Mouse (Mus musculus) embryo, embryonic 11 days (tissue): Measurements from ENCODE around the gene Rgs13.

Experiments
- DNase-seq: peaks from one replicate; pipeline ENCODE4 v3.0.0-alpha.2; 2015

The Rgs13 gene

DNA sequence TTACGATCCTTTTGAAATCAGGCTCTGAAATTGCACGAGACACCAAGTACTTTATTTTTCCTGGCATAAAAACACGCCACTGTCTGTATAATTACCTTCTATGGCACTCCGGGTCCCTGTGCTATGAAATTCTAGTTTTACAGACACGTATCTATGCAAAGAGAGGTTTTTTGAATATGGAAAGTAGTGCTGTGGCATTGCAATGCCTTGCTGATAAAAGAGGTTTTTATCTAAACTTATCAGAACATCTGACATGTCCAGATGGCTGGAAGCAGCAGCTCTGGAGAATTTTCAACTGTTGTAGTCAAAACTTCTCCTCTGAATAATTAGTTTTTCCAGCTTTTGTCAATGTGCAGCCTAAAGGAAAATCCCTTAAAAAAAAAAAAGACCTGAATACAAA is at the start of gene Rgs13:
Rgs13 (minus strand) TSS at position 207 of the 400 bp plus-strand sequence.
- DNase-seq, result peak; percentile 11

DNA sequence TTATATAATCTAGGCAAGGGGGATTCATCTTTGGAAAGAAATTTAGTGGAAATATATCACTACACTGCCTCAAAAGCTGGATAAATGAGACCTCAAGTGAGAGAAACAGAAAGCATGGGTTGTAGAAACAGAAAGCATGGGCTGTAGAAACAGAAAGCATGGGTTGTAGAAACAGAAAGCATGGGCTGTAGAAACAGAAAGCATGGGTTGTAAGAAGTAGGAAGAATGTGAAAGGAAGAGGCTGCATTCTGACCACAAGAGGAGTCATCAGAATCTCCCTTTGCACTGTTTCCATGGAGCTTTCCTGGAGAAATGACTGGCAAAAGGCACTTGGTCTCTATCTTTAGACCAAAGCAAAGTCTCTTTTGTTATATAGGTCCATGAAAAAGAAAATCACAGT is 38.1 kb upstream of the Rgs13 start:
- DNase-seq, result no peak

DNA sequence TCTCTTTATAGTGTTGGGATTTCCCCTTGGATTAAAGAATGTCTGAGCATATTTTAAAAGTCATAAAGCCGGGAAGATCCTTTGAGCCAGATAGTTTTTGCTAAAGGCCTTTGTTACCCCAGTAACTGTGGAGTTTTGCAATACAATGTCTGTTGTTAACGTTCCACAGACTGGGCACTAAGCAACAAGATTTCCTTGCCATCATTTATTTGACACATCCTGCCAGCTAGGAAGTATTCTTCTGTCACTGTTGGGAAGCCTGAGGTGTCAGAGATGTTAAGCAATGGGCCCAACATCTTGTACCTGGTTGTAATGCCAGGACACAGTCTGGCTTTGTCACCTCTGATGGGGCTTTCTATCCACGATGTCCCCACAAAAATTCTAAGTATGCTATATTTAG is 33.7 kb upstream of the Rgs13 start:
- no peak for DNase-seq

DNA sequence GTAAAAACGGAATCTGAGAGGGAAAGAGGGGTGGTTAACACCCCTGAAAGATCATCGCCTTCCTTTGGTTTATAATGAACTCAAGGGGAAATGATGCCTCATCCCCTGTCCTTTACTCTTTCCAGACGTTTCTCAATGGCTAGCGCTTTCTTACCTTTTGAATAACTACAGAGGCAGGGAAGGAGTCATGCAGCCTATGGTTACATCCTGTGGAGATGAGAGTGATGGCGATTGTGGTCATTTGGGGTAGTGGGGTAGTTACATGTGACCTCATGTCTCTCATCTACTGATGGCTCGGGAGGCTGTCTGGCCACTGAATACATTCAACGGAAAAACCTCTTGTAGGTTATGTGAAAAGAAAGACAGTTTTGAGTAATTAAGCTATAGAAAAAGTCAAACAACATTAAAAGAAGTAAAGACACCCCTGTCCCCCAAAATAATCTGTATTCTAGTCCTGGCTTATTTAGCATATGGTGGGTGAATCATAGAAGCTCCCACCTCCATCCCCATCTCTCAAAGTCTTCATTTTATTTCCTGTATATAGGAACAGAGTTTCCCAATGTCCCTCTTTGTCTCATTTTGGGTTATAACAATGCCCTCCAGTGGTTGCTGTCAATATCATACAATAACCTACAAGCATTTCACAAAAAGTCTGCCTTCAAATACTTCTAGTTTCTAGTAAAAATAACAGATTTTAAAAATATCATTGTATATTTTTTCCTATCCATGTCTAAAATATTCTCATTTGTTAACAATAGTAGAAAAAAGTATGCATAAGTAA is 29.3 kb upstream of the Rgs13 start:
- no peak for DNase-seq

DNA sequence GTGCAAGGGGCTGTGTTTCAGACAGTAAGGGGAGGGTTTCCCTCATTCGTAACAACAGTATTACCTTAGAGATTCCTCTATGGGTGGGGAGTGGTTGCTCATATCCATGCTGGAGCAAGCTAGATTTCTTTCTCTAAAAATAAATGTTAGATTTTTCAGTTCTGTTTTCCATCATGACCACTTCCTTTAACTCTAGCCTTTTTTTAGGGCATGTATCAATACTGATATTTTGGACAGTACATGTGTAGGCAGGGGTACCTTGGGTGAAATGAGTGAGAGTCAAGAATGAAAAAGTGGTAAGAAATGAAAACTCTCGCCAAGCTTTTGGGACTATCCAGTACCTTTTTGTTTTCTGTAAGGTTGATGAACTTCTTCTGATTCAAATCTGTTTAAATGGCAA is 27.6 kb upstream of the Rgs13 start:
- no peak for DNase-seq

DNA sequence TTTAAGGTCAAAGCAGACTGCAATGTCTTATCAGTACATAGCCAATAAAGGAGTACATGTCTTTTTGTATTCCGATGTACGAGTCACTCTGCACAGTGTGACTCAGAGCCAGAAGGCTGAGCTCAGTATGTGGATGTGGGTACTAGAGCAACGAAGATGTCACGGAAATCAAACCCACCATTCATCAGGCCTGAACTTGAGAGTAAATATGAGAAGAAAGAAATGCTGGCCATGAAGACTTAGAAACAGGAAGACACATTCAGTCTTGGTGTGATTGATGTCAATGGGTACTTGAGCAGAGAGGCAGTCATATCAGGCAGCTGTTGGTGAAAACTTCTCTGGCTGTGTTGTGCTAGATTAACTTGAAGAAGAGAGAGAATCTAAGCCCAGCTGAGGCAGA is 25.8 kb upstream of the Rgs13 start:
- no peak for DNase-seq

DNA sequence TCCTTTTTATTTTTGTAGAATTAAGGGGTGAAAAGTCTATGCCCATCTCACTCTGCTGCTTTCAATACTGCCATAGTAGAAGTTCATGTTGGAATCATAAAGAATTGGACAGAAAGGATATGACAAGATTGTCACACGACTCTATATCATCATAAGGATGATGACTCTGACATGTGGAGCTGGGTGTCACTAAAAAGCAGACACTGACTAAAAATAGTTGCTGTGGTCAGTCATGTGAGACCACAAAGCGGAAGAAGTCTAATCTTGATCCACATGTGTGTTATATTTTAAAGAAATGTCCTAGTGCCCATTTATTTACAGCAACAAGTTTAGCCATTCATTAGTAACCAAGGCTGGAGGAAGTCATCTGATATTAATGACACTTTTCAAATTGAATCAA is 23.3 kb upstream of the Rgs13 start:
- DNase-seq, result no peak

DNA sequence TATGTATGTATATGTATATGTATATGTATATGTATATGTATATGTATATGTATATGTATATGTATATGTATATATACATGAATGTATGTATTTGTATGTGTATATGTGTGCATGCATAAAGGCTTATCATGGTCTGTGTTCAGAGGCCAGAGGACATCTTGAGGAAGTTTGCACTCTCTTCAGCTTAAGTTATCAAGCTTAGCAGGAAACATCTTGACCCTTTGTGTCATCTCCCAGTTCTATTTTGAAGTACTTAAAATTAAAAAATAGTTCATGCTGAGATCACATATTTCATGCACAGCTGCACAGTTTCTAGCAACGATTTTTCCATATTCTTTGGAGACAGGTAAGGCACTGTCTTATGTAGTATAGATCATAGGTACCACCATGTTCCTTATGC is 22.4 kb upstream of the Rgs13 start:
- no peak for DNase-seq

DNA sequence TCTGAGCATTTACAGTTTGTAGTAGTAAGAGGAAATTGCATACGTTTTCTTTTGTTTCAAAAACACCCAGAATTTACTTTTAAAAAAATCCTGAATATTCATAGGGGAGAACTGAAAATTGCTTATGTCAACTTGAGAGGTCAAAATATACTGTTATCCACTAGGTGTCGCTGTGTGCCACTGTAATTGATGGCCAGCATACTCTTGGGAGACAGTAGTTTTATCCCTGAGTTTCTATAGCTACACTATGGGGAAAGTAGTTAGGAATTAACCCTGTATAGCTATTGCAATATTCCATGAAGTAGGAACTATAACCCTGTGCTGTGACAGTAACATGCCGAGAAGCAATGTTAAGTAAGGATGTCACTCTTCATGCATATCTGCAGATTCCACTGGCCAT is 20.5 kb upstream of the Rgs13 start:
- peak; percentile 71 for DNase-seq

DNA sequence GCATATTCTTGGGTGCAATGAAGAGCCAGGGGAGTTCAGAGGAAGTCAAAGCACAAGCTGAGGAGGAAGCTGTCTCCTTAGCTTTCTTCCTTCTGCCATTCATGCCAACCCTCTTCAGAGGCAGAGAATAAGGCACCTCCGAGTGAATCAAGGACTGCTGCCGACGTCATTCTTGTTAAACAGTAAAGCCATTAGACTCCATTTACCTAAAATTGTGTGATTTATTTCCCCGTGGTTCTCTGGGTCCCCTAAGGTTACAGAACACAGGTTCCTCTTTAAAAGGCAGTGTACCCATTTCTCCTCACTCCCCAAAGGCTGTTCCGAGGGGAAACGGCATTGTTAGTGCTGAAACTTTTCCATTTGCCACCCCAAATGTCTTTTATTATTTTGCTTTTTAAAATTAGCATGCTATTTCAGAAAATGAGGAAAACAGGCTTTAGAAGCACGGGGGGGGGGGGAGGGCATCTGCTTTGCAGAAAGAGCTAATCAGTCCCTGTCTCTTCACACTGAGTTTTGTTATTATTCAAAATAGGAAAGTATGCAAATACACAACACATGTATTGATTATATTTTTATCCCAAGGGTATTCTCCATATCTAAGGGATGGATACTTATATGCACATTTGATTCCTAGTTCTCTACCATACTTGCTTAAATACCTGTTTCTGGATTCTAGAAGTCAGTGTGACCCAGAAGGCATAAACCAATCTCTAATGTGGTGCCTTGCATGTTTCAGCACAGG is 9.7 kb upstream of the Rgs13 start:
- no peak for DNase-seq

DNA sequence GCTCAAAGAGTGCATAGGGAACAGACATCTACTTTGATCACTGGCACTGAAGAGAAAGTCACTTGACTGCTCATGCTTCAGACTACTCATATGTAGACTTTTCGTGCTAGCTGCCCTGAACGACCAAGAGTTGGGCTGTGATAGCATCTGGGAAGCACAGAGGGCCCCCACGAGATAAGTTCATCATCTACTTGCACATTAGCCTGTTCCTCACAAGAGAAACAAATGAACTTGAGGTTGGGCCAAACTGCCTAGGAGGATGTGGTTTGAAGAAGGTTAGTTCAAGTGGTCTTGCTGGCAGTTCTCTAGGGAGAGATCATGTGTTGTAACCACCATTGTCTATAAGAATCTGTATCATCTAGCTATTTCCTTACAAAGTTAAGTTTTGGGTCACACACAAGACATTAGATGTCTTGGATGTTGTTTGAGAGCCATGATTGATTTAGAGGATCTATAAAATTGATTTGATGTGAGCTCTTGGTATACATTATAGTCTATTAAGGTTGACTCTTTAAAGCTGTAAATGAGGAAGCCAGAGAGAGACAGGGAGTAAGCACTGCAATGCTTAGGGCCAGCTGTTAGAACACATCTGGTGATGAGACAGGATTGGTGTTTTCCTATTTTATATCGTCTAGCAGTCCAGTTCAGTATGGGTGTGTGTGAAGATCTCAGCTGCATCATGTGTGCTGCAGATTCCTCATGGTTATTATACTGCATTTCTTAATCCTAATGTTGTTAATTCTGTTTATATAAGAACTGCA is 8.0 kb upstream of the Rgs13 start:
- no peak for DNase-seq

DNA sequence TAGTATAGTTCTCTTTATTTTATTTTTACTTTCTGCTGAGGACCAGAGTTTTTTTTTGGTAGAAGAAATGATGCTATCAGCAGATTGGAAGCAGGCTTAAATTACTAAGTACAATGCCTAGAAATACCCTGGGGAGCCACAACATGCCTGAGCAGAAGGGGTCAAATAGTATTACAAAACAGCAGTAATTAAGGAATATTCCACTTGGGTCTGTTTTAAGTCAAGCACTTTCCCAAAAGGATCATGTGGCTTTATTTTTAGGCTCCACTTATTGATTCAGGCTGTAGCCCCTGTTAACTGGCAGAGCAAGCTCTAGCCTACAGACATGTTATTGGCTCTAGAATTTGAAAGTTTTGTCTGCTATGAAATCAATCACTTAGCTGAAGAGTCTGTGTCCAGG is 6.5 kb upstream of the Rgs13 start:
- DNase-seq, result peak; percentile 44

DNA sequence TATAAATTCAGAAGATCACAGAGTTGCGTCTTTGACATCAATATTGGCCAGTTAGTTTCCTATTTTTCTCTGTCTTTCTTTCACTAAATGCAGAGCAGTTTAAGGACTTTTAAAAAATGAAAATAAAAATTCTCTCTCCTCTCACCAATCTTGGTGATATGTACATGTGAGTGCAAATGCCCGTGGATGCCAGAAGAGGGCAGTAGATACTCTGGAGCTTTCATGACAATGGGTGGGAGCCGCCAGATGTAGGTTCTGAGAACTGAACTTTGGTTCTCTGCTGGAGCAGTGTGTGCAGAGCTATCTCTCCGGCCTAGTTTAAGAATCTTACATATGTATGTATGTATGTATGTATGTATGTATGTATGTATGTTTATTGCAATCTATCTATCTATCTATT is 2.4 kb upstream of the Rgs13 start:
- DNase-seq, result no peak

DNA sequence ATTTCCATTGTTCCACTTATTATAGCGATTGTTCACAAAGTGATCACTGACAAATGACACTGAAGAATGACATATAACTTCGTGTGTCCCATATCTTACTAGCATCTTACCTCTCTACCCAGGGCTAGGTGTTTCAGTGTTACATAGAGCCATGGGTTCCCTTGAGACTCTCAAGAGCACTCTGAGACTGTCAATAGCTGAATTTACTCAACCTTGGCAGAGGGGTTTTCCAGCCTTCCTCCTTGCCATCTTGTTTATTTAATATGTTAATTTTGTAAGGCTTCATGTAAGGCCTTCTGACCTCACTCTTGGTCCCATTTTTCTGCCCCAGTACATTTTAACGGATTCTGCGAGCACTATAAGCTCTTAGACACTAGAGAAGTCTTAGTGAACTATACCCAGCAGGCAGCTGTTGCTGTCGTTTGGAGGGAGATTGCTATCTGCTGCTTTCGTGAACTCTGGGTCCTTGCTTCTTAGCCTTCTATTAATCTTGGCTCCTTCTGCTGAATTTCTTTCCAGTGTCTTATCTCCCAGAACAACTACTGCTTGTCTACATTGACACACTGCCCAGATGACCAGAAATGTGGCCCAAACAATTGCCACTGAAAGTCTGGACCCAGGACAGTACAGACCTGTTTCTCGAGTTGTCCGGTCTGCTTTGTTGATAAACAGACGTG is 1.2 kb upstream of the Rgs13 start:
- no peak for DNase-seq

DNA sequence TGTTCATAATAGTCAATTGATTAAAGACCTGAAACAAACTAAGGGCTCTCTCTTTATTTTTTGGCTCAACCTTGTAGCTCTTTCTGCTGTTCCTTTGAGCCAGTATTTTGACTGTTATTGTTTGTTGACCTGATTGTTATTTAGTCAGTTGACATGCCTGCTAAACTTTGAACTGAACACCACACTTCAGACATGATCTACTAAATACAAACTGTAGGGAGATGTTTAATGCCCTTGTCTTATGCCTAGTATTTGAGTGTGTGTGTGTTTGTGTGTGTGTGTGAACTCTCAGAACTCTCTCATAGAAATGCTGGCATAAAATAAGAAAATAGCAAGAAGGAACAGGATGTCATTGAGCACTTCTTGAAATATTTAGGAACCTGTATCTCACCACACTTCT is 448 bp upstream of the Rgs13 start:
- DNase-seq, result no peak

DNA sequence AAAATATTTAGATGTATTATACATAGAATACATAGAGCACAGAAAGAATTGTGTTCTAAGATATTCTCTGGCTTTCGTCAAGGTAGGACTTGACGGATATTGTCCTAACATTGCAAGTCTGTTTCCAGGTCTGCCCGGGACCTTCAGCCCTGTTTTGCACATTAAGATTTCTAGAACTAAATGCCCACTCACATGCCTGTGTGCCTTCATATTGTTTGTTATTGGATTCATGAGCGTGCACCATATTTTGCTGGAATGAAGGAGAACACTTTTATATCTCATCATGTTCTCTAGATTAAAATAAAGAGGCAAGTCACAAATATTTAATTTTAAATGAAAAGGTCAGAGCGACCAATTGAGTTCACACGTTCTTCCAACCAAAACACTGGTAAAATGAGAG is 2.4 kb downstream of the Rgs13 start:
- DNase-seq, result no peak

DNA sequence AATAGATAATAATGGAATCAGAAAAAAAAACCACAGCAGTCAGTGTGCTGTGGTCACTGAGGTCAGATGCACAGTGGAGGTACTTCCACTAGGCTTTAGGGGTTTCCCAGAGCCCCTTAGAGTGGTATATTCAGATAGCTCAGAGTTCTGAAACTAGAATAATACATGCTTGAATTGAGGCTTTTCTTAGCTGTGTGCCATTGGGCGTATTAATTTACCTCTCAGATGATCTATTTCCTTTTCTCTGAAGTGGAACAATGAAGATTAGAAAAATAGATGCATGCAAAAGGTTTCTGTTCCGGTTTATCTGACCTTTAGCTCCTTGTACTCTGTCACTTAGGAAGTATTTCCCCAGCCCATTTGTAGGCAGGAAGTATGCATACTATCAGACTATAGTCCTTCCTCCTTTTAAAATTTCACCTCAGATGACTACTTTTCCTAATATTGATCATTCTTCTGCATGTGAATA is 3.6 kb downstream of the Rgs13 start:
- no peak for DNase-seq

DNA sequence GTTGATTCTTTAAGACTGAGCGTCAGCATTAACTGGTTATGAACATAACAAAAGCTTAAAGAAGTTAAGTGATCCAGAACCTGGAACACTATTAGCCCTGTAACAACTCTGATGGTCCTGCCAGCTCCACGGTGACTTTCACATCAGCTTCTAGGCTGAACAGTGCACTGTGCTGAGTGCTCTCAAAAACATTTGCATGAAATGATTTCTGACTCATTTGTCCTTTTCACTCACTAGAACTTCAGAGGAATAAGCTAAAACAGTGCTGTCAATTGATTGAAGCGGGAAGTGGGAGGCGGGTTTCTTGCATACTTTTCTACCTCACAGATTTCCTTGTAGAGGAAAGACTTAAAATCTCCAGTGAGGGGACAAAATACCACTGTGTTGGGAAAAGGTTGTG is 8.3 kb downstream of the Rgs13 start:
- no peak for DNase-seq

DNA sequence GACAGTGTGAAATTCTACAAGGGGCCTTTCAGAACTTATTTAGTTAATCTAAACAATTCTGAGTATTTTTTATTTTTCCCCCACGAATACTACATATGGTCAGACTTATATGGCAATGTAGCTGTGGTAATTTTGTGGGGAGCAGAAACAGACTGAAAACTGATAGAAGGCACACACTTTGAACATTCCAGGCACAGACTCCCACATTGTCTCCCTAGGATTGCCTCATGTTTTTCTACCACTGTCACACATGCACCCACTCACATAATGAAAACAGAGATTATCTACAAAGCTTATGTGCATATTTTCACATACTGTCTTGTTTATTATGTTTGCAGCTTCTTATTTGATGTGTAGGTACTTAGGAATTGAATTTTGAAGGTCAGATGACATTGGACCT is 9.4 kb downstream of the Rgs13 start:
- no peak for DNase-seq

DNA sequence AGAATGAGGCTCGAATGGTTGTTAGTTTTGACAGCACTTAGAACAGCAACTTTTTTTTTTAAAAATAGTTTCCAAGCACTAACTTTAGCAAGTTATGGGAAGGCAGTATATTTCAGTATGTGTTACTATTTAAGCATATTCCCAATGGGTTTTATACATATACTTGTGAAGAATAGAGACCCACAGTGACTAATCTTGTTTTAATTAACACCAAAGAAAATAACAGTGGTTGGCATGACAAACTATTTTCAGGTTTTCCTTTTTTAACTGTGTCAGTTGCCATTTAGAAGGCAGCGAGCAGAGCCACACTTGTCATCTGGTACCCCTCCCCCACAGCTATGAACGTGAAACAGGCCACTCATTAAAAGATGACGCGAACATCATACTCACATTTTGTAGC is 10.3 kb downstream of the Rgs13 start:
- no peak for DNase-seq

DNA sequence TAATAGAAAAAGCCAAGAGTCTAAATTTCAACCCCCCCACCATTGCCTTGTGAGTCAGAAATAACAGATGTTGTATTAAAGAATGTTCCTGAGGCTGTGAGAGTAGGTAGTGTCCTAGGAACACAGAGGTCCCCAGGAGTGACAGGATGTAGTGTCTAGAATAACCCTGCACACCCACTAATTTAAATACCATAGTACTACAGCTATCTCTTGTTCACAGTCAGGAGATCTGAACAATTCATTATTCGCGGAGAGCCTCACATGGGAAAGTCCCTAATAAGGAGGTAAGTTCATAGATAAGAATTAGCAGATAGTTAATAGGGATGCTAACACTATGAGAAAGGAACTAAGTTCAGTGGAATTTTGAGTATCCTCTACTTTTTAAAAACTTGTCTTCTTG is 10.9 kb downstream of the Rgs13 start:
- no peak for DNase-seq

DNA sequence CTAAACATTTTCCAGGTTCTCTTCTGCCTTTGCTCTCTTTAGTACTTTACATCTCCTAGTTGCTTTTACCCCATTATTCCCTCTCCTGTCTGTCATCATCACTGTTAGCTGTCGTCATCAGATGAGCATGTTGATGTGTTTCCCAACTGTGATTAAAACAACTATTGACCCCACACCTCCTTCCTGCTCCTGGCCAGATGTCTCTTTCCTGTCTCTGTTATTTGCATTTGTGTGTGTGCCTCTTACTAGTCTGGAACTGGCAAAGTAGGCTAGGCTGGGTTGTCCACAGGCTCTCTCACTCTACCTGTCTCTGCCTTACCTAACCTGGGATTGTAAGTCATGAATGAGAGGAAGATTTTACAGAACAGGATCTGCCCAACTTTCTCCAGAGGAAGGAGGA is 24.6 kb downstream of the Rgs13 start:
- no peak for DNase-seq

DNA sequence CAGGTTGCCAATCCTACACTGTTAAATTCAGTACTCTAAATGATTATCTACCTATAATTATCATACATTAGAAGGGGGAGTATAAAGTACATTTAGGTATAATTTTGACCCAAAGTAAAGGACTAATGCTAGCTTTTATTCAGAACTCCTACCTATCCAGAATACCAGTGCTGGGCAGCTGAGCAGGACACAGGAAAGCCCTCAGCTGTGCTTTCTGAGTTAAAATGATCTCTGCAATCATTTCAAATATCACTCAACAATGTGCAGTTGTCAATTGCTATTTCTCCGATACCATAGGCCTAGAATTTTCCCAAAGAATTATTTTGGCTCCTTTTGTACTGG is 25.0 kb downstream of the Rgs13 start:
- no peak for DNase-seq
